Mouse (Mus musculus) left cerebral cortex, postnatal 36 days (tissue): ENCODE results near the gene Svopl. TPM values are rescaled to one million over a fixed set of nuclear protein-coding genes. Genes with fewer than 3 reads are reported as not detected.

ENCODE experiments used
- DNase-seq, 2 experiments: peaks; one replicate each; pipeline ENCODE4 v3.0.0; 2021 to 2022; ENCODE audit warnings: low spot score in 2 of 2, mixed read lengths in 1 of 2
- intact Hi-C: fragments of 180-260 bp; cut with DNase I; formaldehyde crosslinking; loops from one replicate; pipeline ENCODE4 v1.15.1; 2025
- total RNA-seq, 2 experiments: library from RNA; stranded (reverse); gene quantifications; 2 replicates each; pipeline ENCODE4 v1.2.3; 2021

Gene Svopl
- total RNA-seq, 2 experiments from 2014 or later: not detected

- DNase-seq: no peak
- intact Hi-C loops: no loop called here
Measured at GRCm38 (mm10) chr6:38032801-38033566, 13.8 kb downstream of the Svopl start.

GRCm38 (mm10) chr6:38031924-38032540 is 14.8 kb downstream of the Svopl start:
- DNase-seq: peak; percentile 13 to 16
- intact Hi-C loops: no loop called here

- intact Hi-C loops: no loop called here
- no peak for DNase-seq
Measured at GRCm38 (mm10) chr6:38028205-38028604, 18.6 kb downstream of the Svopl start.

GRCm38 (mm10) chr6:38027771-38028170 is 19.0 kb downstream of the Svopl start:
- no peak for DNase-seq
- intact Hi-C loops: no loop called here

- DNase-seq: no peak
- intact Hi-C loops: no loop called here
Measured at GRCm38 (mm10) chr6:38023284-38023683, 23.5 kb downstream of the Svopl start.

- intact Hi-C loops: no loop called here
- no peak for DNase-seq
Measured at GRCm38 (mm10) chr6:38021406-38021805, 25.4 kb downstream of the Svopl start.

- intact Hi-C loops: loop anchor here (5.0 kb wide), 1 partner anchor 39 kb away; no protein-coding TSS in a partner anchor
- no peak for DNase-seq
Measured at GRCm38 (mm10) chr6:38012829-38013228, 34.0 kb downstream of the Svopl start.

- peak; percentile 16 to 32 for DNase-seq
- intact Hi-C loops: loop anchor here (1.0 kb wide), 1 partner anchor 59 kb away; no protein-coding TSS in a partner anchor
Measured at GRCm38 (mm10) chr6:38007459-38007858, 39.3 kb downstream of the Svopl start.

- intact Hi-C loops: no loop called here
- DNase-seq: no peak
Measured at GRCm38 (mm10) chr6:37967386-37967785, 79.4 kb downstream of the Svopl start.

- DNase-seq: no peak
- intact Hi-C loops: no loop called here
Measured at GRCm38 (mm10) chr6:37951306-37951705, 95.5 kb downstream of the Svopl start.

- no peak for DNase-seq
- intact Hi-C loops: no loop called here
Measured at GRCm38 (mm10) chr6:37936498-37936897, 110.3 kb downstream of the Svopl start.

Other genes with a start within 250 kb of the Svopl start
- 10 to 100 TPM; 29.1 to 33.4 TPM for gene Trim24, start 176.2 kb downstream of the Svopl start, total RNA-seq
- not detected for gene Tmem213, start 62.3 kb upstream of the Svopl start, total RNA-seq
- gene Atp6v0a4, start 77.6 kb upstream of the Svopl start, total RNA-seq: 1 to 10 TPM in 1 of 2 experiments, under 1 TPM in 1; 0.84 to 2.1 TPM
- 10 to 100 TPM; 34.7 to 48.6 TPM for gene D630045J12Rik, start 207.0 kb upstream of the Svopl start, total RNA-seq